Mouse (Mus musculus): ENCODE results near the gene Slc2a13. TPM values are rescaled to one million over a fixed set of nuclear protein-coding genes. Genes with fewer than 3 reads are reported as not detected.

Gene Slc2a13
- polyA plus RNA-seq, 1 experiment from 2014 or later = 0.13 TPM

GRCm38 (mm10) chr15:91566784-91567183 is 6.3 kb downstream of the Slc2a13 start:
- Histone ChIP-seq H3K4me1 (replicated peaks) (no peaks in the 10 kb centered on the region), H3K4me3 (replicated peaks) (no peak overlapping the region), H3K9me3 (replicated peaks) (no peaks in the 10 kb centered on the region), H3K9ac (no peak overlapping the region), H3K36me3 (no peaks in the 10 kb centered on the region), H3K27me3 (peaks cover 21% of the 10 kb centered on the region), H3K4me2 (no peak overlapping the region), H3K27ac (no peak overlapping the region)
- DNase-seq = no peak
- no peak for ATAC-seq (ENCODE audit: low read depth)
- 56% methylated on average over 8 of the region's 8 CpGs for WGBS (ENCODE audit: insufficient replicate concordance)

DNA sequence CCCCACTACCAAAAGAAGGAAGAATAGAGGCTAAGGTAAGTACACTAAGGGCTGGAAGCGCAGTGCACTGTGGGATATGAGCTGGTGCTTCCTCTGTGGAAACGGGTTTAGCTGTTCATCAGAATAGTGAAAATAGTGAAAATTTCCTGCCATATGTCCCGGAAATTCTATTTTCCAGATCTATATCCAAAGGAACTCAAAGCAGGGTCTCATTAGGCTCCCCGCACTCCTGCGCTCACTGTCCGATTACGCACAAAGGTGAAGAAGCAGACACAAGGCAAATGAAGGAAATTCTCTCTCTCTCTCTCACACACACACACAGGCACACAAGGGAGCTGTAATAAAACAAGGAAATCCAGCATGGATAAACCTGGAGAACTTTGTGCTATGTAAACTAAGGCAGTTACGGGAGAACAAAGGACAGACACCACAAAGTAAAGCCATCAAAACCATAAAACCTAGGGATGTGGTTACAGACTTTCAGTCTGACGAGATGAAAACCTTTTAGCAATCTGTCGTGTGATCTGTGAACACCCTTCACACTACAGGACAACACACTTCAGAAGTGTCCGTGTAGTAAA is 7.9 kb downstream of the Slc2a13 start:
- Histone ChIP-seq H3K9me3 (replicated peaks) (no peaks in the 10 kb centered on the region), H3K4me2 (no peak overlapping the region), H3K36me3 (no peaks in the 10 kb centered on the region), H3K27ac (no peak overlapping the region), H3K4me1 (replicated peaks) (no peaks in the 10 kb centered on the region), H3K9ac (no peak overlapping the region), H3K27me3 (peaks cover 4% of the 10 kb centered on the region), H3K4me3 (replicated peaks) (no peak overlapping the region)
- 76% methylated on average over 11 of the region's 11 CpGs for WGBS (ENCODE audit: insufficient replicate concordance)
- DNase-seq (no peak), ATAC-seq (ENCODE audit: low read depth) (no peak)

GRCm38 (mm10) chr15:91561728-91562127 is 11.3 kb downstream of the Slc2a13 start:
- 81% methylated on average over 6 of the region's 6 CpGs for WGBS (ENCODE audit: insufficient replicate concordance)
- ATAC-seq (ENCODE audit: low read depth) = no peak
- Histone ChIP-seq H3K4me2 (no peak overlapping the region), H3K4me3 (replicated peaks) (no peak overlapping the region), H3K36me3 (no peaks in the 10 kb centered on the region), H3K27ac (no peak overlapping the region), H3K4me1 (replicated peaks) (no peaks in the 10 kb centered on the region), H3K9me3 (replicated peaks) (no peaks in the 10 kb centered on the region), H3K9ac (no peak overlapping the region), H3K27me3 (no peaks in the 10 kb centered on the region)
- no peak for DNase-seq

- Histone ChIP-seq H3K27ac (no peak overlapping the region), H3K27me3 (no peaks in the 10 kb centered on the region), H3K9me3 (replicated peaks) (no peaks in the 10 kb centered on the region), H3K4me3 (replicated peaks) (no peak overlapping the region), H3K36me3 (no peaks in the 10 kb centered on the region), H3K4me1 (replicated peaks) (no peaks in the 10 kb centered on the region), H3K4me2 (no peak overlapping the region), H3K9ac (no peak overlapping the region)
- DNase-seq (no peak), ATAC-seq (ENCODE audit: low read depth) (no peak)
- 77% methylated on average over 6 of the region's 6 CpGs for WGBS (ENCODE audit: insufficient replicate concordance)
These were observed 17.7 kb downstream of the Slc2a13 start for GRCm38 (mm10) chr15:91555336-91555736.

GRCm38 (mm10) chr15:91548586-91549268 is 24.3 kb downstream of the Slc2a13 start:
- H3K27me3 ChIP-seq = no peaks in the 10 kb centered on the region
- H3K4me1 ChIP-seq (replicated peaks) = no peaks in the 10 kb centered on the region
- WGBS (ENCODE audit: insufficient replicate concordance) = 62% methylated on average over 12 of the region's 12 CpGs
- H3K9ac ChIP-seq = no peak overlapping the region
- H3K27ac ChIP-seq = no peak overlapping the region
- H3K36me3 ChIP-seq = no peaks in the 10 kb centered on the region
- DNase-seq (no peak), ATAC-seq (ENCODE audit: low read depth) (no peak)
- H3K4me3 ChIP-seq (replicated peaks) = no peak overlapping the region
- no peak overlapping the region for H3K4me2 ChIP-seq
- 0 out of 2 replicates have a peak, but pooled peaks cover 5% of the 10 kb centered on the region for H3K9me3 ChIP-seq (replicated peaks)

GRCm38 (mm10) chr15:91544586-91544985 is 28.5 kb downstream of the Slc2a13 start:
- Histone ChIP-seq H3K9ac (no peak overlapping the region), H3K4me1 (replicated peaks) (no peaks in the 10 kb centered on the region), H3K27ac (no peak overlapping the region), H3K4me2 (no peak overlapping the region), H3K27me3 (no peaks in the 10 kb centered on the region), H3K4me3 (replicated peaks) (no peak overlapping the region), H3K9me3 (replicated peaks) (0 out of 2 replicates have a peak, but pooled peaks cover 5% of the 10 kb centered on the region), H3K36me3 (no peaks in the 10 kb centered on the region)
- 68% methylated on average over 4 of the region's 4 CpGs for WGBS (ENCODE audit: insufficient replicate concordance)
- ATAC-seq (ENCODE audit: low read depth) (no peak), DNase-seq (no peak)

DNA sequence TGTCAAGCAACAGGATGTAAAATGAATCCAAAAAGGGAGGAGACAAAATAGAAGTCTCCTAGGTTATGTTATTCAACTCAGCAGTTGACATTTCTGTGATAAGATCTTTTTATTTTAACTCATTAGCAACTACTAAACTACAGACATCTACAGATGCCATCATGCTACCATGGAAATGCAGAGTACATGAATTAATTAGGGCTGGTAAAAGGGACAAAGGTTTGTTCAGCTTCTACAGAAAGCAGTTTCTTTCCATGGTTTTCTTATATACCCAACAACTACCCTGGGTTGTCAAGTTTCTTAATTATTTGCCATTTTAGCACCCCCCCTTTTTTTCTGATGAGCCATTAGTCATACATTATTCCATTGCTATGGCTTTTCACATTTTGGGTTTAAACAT is 34.6 kb downstream of the Slc2a13 start:
- H3K9ac ChIP-seq = no peak overlapping the region
- no peak for DNase-seq
- no peak overlapping the region for H3K4me2 ChIP-seq
- H3K36me3 ChIP-seq = no peaks in the 10 kb centered on the region
- no peaks in the 10 kb centered on the region for H3K9me3 ChIP-seq (replicated peaks)
- no peak for ATAC-seq (ENCODE audit: low read depth)
- no peak overlapping the region for H3K4me3 ChIP-seq (replicated peaks)
- no peaks in the 10 kb centered on the region for H3K27me3 ChIP-seq
- no peaks in the 10 kb centered on the region for H3K4me1 ChIP-seq (replicated peaks)
- no peak overlapping the region for H3K27ac ChIP-seq

GRCm38 (mm10) chr15:91526876-91527275 is 46.2 kb downstream of the Slc2a13 start:
- no peak overlapping the region for H3K27ac ChIP-seq
- no peaks in the 10 kb centered on the region for H3K4me1 ChIP-seq (replicated peaks)
- no peaks in the 10 kb centered on the region for H3K36me3 ChIP-seq
- no peak for ATAC-seq (ENCODE audit: low read depth)
- no peak overlapping the region for H3K4me3 ChIP-seq (replicated peaks)
- no peak overlapping the region for H3K9ac ChIP-seq
- no peak overlapping the region for H3K4me2 ChIP-seq
- H3K27me3 ChIP-seq = no peaks in the 10 kb centered on the region
- WGBS (ENCODE audit: insufficient replicate concordance) = 75% methylated on average over 2 of the region's 2 CpGs
- no peak for DNase-seq
- H3K9me3 ChIP-seq (replicated peaks) = 0 out of 2 replicates have a peak, but pooled peaks cover 2% of the 10 kb centered on the region

DNA sequence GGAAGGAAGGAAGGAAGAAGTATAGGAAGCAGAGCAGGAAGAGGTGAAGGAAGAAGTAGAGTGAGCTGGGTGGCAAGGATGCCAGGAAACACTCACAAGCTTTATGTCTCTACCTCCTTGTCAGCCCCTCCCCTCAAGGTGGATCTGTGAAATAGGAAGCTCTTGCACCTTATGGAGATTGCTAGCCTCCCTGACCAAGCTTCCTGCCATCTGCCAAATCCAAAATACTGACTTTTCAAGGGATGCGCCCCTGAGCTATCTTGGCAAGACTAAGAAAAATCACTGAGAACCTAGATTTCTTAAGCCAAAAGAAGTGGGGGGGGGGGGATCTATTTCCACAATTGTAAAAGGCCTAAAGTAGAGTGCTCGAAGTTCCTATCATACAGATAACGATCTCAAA is 46.9 kb downstream of the Slc2a13 start:
- H3K27me3 ChIP-seq = no peaks in the 10 kb centered on the region
- no peak overlapping the region for H3K9ac ChIP-seq
- no peak for DNase-seq
- H3K4me3 ChIP-seq (replicated peaks) = no peak overlapping the region
- H3K4me1 ChIP-seq (replicated peaks) = no peaks in the 10 kb centered on the region
- no peak overlapping the region for H3K4me2 ChIP-seq
- H3K9me3 ChIP-seq (replicated peaks) = 0 out of 2 replicates have a peak, but pooled peaks cover 2% of the 10 kb centered on the region
- 60% methylated on average over 3 of the region's 3 CpGs for WGBS (ENCODE audit: insufficient replicate concordance)
- no peak overlapping the region for H3K27ac ChIP-seq
- no peak for ATAC-seq (ENCODE audit: low read depth)
- H3K36me3 ChIP-seq = no peaks in the 10 kb centered on the region

GRCm38 (mm10) chr15:91524451-91524850 is 48.6 kb downstream of the Slc2a13 start:
- 68% methylated on average over 10 of the region's 10 CpGs for WGBS (ENCODE audit: insufficient replicate concordance)
- Histone ChIP-seq H3K9me3 (replicated peaks) (0 out of 2 replicates have a peak, but pooled peaks cover 2% of the 10 kb centered on the region), H3K9ac (no peak overlapping the region), H3K36me3 (no peaks in the 10 kb centered on the region), H3K4me3 (replicated peaks) (no peak overlapping the region), H3K4me2 (no peak overlapping the region), H3K27ac (no peak overlapping the region), H3K4me1 (replicated peaks) (no peaks in the 10 kb centered on the region), H3K27me3 (no peaks in the 10 kb centered on the region)
- DNase-seq (no peak), ATAC-seq (ENCODE audit: low read depth) (no peak)

DNA sequence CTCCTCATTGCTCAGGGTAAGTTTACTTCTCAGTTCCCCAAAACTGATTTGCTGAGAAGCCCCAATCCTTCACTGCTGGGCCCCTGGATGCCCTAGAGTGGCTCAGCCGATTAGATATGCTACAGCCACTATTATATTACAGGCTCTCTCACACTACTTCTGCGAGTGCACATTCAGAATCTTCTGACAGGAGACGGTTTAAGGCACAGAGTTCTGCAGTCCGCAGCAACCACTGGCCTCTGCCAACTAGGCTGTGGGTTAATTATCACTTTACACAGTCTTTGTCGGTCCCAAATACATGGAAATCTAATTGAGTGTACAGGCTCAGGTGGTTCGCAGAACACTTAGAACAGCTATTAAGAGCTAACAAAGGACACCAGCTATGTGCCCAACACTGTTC is 69.8 kb downstream of the Slc2a13 start:
- Histone ChIP-seq H3K27ac (no peak overlapping the region), H3K27me3 (no peaks in the 10 kb centered on the region), H3K4me1 (replicated peaks) (no peaks in the 10 kb centered on the region), H3K9ac (no peak overlapping the region), H3K4me3 (replicated peaks) (no peak overlapping the region), H3K36me3 (no peaks in the 10 kb centered on the region), H3K9me3 (replicated peaks) (no peaks in the 10 kb centered on the region), H3K4me2 (no peak overlapping the region)
- WGBS (ENCODE audit: insufficient replicate concordance) = 67% methylated on average over 6 of the region's 6 CpGs
- DNase-seq = no peak
- no peak for ATAC-seq (ENCODE audit: low read depth)

GRCm38 (mm10) chr15:91502661-91503060 is 70.4 kb downstream of the Slc2a13 start:
- H3K27me3 ChIP-seq = no peaks in the 10 kb centered on the region
- no peak overlapping the region for H3K9ac ChIP-seq
- no peak for ATAC-seq (ENCODE audit: low read depth)
- H3K4me1 ChIP-seq (replicated peaks) = no peaks in the 10 kb centered on the region
- no peak for DNase-seq
- H3K4me2 ChIP-seq = no peak overlapping the region
- no peak overlapping the region for H3K4me3 ChIP-seq (replicated peaks)
- 74% methylated on average over 1 of the region's 1 CpGs for WGBS (ENCODE audit: insufficient replicate concordance)
- H3K9me3 ChIP-seq (replicated peaks) = no peaks in the 10 kb centered on the region
- no peaks in the 10 kb centered on the region for H3K36me3 ChIP-seq
- H3K27ac ChIP-seq = no peak overlapping the region
